Mouse (Mus musculus) heart, embryonic 16.5 days (tissue): ENCODE data around the gene Gtf2f2. TPM values are rescaled to one million over a fixed set of nuclear protein-coding genes. Genes with fewer than 3 reads are reported as not detected.

Experiments used
- ATAC-seq: fragments of 200-750 bp; cut with Nextera tagmentation; replicated peaks from 2 replicates; pipeline ENCODE4 v1.8.0; 2017; ENCODE audit warnings: moderate number of reproducible peaks; ENCODE audit not compliant: insufficient read depth, low FRiP score; ENCODE audit errors: extremely low read depth
- H3K27ac ChIP-seq: fragments of 300-500 bp; sonication (generic); 2 replicates; pipeline ENCODE4 v1.5.1; 2014; ENCODE audit warnings: mild to moderate bottlenecking, low read length, control low read depth, moderate library complexity
- H3K27me3 ChIP-seq: fragments of 300-500 bp; sonication (generic); 2 replicates; pipeline ENCODE4 v1.6.1; 2014; ENCODE audit warnings: low read length, mixed read lengths; ENCODE audit not compliant: control insufficient read depth, insufficient read depth
- H3K36me3 ChIP-seq: fragments of 300-500 bp; sonication (generic); 2 replicates; pipeline ENCODE4 v1.6.1; 2014; ENCODE audit not compliant: control insufficient read depth, insufficient read depth
- H3K4me1 ChIP-seq: fragments of 300-500 bp; sonication (generic); 2 replicates; pipeline ENCODE4 v1.6.1; 2014; ENCODE audit warnings: low read length, mixed read lengths; ENCODE audit not compliant: control insufficient read depth, insufficient read depth
- H3K4me2 ChIP-seq: fragments of 300-500 bp; sonication (generic); 2 replicates; pipeline ENCODE4 v1.6.1; 2014; ENCODE audit warnings: low read depth, mild to moderate bottlenecking, control low read depth, low read length
- H3K4me3 ChIP-seq: fragments of 300-500 bp; sonication (generic); 2 replicates; pipeline ENCODE4 v1.5.1; 2014; ENCODE audit warnings: mild to moderate bottlenecking, control low read depth, low read length
- H3K9ac ChIP-seq: fragments of 300-500 bp; sonication (generic); 2 replicates; pipeline ENCODE4 v1.6.1; 2014; ENCODE audit warnings: low read length, control low read depth
- H3K9me3 ChIP-seq: fragments of 300-500 bp; sonication (generic); replicated peaks from 2 replicates; pipeline ENCODE4 v1.6.1; 2016; ENCODE audit warnings: low read length; ENCODE audit not compliant: control insufficient read depth
- WGBS: fragments of 180-500 bp; shearing (Covaris S2); extraction: QIAGEN DNeasy Blood & Tissue Kit; methylation state at CpG from one replicate; pipeline ENCODE4 v1.1.7; 2014; 5-methylcytosine and 5-hydroxymethylcytosine counted together
- polyA plus RNA-seq: library from polyadenylated mRNA; unstranded; fragments of >200 nt; fragmentation: Nextera tagmentation; extraction: Ambion mirVana; gene quantifications from 2 replicates; pipeline ENCODE4 v1.2.1, GENCODE M21; 2015

Gene Gtf2f2
- polyA plus RNA-seq, 1 experiment from 2014 or later, result 29.2 TPM

DNA sequence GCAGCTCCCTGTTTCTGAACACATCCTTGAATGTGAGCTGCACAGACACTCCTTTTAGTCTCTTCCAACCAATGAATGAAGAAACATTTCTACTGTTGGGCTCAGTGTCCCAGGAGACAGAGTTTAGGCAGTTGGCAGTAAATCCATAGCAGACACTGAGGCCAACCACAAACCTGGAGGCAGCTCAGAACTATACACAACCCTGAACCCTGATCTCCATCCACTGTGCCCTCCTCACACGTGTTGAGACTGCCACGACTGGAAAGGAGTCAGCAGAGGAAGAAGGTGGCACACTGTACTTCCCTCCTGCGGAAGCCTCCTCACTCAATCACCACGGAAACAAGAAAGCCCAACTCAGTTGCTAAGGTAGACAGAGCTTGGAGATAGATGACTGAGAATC is 25.6 kb downstream of the Gtf2f2 start:
- no peaks in the 10 kb centered on the region for H3K36me3 ChIP-seq
- no peak for ATAC-seq
- H3K4me3 ChIP-seq, result no peak overlapping the region
- no peaks in the 10 kb centered on the region for H3K27me3 ChIP-seq
- no peaks in the 10 kb centered on the region for H3K9me3 ChIP-seq
- no peaks in the 10 kb centered on the region for H3K4me1 ChIP-seq
- 53% methylated on average over 4 of the region's 4 CpGs for WGBS
- no peak overlapping the region for H3K4me2 ChIP-seq
- H3K9ac ChIP-seq, result no peak overlapping the region
- no peak overlapping the region for H3K27ac ChIP-seq

DNA sequence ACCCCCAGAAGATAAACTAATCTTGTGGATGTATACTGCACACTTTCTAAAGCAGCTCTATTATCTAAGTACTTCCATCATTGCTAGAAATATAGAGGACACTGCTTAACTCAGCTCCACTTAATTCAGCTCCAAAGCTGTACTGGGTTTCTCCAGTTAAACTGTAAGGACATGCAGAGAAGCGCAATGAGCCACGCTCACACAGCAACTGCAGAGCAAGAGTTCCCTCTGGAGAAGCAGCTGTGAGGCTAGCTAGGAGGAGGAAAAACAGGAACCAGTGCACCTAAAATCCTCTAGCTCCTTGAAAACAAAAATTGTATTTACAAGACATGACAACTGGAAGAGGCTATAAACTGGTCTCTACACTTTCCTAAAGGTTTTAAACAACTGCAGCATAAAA is 26.8 kb downstream of the Gtf2f2 start:
- ATAC-seq, result no peak
- H3K4me1 ChIP-seq, result no peaks in the 10 kb centered on the region
- 84% methylated on average over 2 of the region's 2 CpGs for WGBS
- H3K4me3 ChIP-seq, result no peak overlapping the region
- H3K9me3 ChIP-seq, result no peaks in the 10 kb centered on the region
- H3K27ac ChIP-seq, result no peak overlapping the region
- H3K36me3 ChIP-seq, result no peaks in the 10 kb centered on the region
- no peak overlapping the region for H3K9ac ChIP-seq
- H3K27me3 ChIP-seq, result no peaks in the 10 kb centered on the region
- no peak overlapping the region for H3K4me2 ChIP-seq

DNA sequence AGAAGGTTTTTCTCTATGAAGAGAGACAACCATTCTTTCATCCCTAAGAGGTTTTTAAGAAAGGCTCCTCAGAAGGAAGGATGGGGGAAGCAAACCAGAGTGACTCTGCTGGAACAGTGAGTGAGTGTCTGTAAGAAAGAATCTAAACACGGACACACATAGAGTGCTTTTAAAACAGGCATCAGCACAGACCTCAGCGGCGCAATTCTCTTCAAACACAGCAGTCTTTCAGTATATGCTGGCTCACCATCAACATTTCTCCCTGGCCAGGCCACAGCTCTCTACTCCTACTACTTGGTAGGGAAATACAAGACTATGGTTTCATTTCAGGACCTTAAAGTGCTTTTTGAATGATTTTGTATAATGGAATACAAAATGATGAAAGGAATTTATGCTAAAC is 29.4 kb downstream of the Gtf2f2 start:
- Histone ChIP-seq H3K27me3 (no peaks in the 10 kb centered on the region), H3K27ac (no peak overlapping the region), H3K4me1 (no peaks in the 10 kb centered on the region), H3K36me3 (no peaks in the 10 kb centered on the region), H3K9ac (no peak overlapping the region), H3K4me2 (no peak overlapping the region), H3K9me3 (no peaks in the 10 kb centered on the region), H3K4me3 (no peak overlapping the region)
- ATAC-seq, result no peak
- WGBS, result 99% methylated on average over 3 of the region's 3 CpGs

DNA sequence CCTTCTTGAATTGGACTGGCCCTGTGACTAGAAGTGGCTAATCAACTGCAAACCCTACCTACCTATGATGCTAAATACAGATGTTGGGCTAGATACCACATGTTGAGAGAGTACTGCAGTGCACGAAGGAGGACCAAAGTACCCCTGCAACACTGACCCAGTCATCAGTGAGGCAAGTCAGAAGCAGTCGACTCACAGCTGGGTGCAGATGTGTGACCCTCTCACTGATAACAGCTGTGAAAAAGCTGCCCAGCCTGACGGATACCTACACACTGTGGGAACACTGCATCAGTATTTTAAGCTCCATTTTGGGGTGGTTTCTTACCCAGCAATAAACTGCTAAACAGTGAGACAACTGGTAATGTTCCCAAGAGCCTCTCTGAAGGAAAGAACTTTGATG is 34.6 kb downstream of the Gtf2f2 start:
- no peaks in the 10 kb centered on the region for H3K4me1 ChIP-seq
- 37% methylated on average over 3 of the region's 3 CpGs for WGBS
- no peak for ATAC-seq

DNA sequence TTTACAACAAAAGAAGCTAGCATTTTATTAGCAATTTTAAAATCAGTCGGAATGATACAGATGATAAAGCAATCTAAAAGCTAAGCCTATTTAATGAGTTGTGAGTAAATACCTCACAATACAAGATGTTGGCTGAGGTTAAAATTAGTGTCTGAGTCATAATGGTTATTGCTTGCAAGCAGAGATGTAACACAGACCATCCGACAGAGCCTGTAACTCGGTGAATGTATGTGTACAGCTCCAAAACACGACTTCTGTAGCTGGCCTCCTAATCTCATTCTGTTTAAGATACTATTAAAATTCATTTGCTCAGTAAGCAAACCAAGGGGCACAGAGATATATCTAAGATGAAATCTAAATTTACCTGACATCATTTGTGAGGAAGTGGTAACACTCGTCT is 43.4 kb downstream of the Gtf2f2 start:
- 53% methylated on average over 5 of the region's 5 CpGs for WGBS
- Histone ChIP-seq H3K9me3 (no peaks in the 10 kb centered on the region), H3K4me2 (no peak overlapping the region), H3K4me1 (no peaks in the 10 kb centered on the region), H3K27ac (no peak overlapping the region), H3K36me3 (no peaks in the 10 kb centered on the region), H3K27me3 (no peaks in the 10 kb centered on the region), H3K4me3 (no peak overlapping the region), H3K9ac (no peak overlapping the region)
- ATAC-seq, result no peak

More for the DNA sequence above, 34.6 kb downstream of the Gtf2f2 start:
- Histone ChIP-seq H3K4me3 (no peak overlapping the region), H3K36me3 (no peaks in the 10 kb centered on the region), H3K9ac (no peak overlapping the region), H3K4me2 (no peak overlapping the region), H3K9me3 (no peaks in the 10 kb centered on the region), H3K27me3 (no peaks in the 10 kb centered on the region), H3K27ac (no peak overlapping the region)

DNA sequence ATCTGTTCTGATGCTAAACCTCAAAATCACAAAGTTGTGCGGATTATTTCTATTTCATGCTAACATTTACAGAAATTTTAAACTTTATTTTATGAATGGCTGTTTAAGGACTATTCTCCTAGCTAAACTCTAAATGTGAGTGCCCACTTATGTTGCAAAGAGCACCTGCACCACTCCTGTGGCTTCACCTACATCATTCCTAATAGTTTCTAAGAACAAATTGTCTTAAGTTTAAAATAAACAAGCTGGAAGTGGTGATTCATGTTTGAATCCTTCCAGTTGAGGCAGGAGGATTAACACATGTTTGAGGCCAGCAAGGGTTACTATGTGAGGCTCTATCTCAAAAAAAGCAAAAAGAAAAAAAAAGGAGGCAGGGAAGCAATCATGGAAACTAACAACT is 46.2 kb downstream of the Gtf2f2 start:
- Histone ChIP-seq H3K36me3 (no peaks in the 10 kb centered on the region), H3K27ac (no peak overlapping the region), H3K9me3 (no peaks in the 10 kb centered on the region), H3K4me2 (no peak overlapping the region), H3K4me3 (no peak overlapping the region), H3K9ac (no peak overlapping the region), H3K4me1 (no peaks in the 10 kb centered on the region), H3K27me3 (no peaks in the 10 kb centered on the region)
- 92% methylated on average over 1 of the region's 1 CpGs for WGBS
- no peak for ATAC-seq

DNA sequence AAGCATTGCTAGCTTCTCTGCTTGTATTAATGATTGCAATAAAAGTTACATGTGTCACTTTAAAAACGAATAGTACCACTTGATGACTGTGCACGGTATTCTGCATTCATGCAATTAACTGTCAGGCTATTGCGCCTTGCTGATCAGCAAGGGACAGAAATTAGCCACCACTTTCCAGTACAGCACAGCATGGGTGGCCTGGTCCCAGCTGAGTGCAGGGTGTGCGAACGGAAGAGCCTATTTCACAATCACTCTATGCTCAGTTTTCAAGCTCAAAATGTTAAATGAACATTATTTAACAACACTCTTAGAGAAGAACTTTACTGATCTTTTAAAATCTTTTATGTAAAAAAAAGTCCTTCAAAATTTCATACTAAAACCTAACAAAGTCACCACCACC is 46.7 kb downstream of the Gtf2f2 start:
- Histone ChIP-seq H3K9me3 (no peaks in the 10 kb centered on the region), H3K9ac (no peak overlapping the region), H3K36me3 (no peaks in the 10 kb centered on the region), H3K4me1 (no peaks in the 10 kb centered on the region), H3K4me2 (no peak overlapping the region), H3K27ac (no peak overlapping the region), H3K27me3 (no peaks in the 10 kb centered on the region), H3K4me3 (no peak overlapping the region)
- WGBS, result 76% methylated on average over 5 of the region's 5 CpGs
- no peak for ATAC-seq

DNA sequence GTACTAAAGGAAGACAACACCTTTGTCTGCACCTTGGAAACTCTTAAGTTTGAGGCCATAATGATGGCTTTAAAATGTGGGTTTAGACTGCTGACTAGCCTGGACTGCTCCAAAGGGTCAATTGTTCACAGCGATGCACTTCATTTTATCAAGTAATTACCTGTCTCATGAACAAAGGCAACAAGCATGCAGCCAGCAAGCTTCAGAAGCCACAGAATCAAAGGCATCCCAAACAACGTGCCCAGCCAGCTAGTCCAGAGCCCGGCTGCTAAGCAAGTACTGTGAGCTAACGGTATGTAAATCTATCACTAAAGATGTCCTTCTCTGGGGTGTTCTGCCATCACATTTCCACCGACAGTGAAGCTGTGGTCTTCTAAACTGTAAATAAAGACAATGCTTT is 47.5 kb downstream of the Gtf2f2 start:
- Histone ChIP-seq H3K4me3 (no peak overlapping the region), H3K4me1 (no peaks in the 10 kb centered on the region), H3K9me3 (no peaks in the 10 kb centered on the region), H3K36me3 (no peaks in the 10 kb centered on the region), H3K27ac (no peak overlapping the region), H3K4me2 (no peak overlapping the region), H3K9ac (no peak overlapping the region), H3K27me3 (no peaks in the 10 kb centered on the region)
- no peak for ATAC-seq
- WGBS, result 59% methylated on average over 5 of the region's 5 CpGs

DNA sequence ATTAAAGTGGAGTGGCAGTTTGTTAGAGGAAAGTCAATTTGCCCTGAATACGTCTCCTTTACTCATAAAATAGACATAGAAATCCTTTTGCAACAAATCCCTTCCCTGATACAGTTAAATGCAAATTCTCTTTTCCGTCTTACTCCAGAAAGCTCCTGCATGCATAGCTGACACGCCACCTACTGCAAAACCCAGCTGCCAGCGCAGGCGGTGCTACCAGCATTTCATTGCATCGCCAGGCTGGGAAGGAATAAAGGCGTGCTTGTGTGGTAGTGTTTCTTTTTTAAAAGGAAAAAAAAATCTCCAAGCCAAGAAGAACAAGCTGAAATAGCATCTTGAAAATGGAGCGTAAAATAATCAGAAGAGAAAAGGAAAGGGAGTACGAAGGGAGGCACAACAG is 48.4 kb downstream of the Gtf2f2 start:
- ATAC-seq, result no peak
- WGBS, result 87% methylated on average over 9 of the region's 9 CpGs
- H3K9ac ChIP-seq, result no peak overlapping the region

DNA sequence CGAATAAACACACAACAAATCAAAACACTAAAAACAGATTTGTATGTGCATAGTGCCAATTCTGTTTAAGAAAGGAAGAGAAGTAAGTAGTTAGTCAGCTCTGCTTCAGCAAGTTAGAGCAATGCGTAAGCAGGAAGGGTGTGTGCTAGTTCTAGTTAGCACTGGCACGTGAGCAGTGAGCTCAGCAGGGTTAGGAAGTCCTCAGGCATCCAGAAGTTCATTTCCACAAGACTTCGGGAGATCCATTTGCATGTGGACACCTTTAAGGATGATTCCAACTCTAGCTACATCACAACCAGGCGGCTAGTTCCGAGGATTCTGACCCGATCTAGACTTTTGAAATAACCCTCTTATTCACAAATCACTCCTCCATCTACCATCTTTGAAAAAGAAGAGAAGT is 55.9 kb downstream of the Gtf2f2 start, which contains the start of gene Kctd4:
Gene Kctd4 (plus strand): TSS at position 244 of the 400 bp plus-strand sequence.
- Histone ChIP-seq H3K9me3 (no peaks in the 10 kb centered on the region), H3K4me3 (no peak within 1 kb of the TSS), H3K9ac (no peak within 1 kb of the TSS), H3K36me3 (no peaks in the 10 kb centered on the region), H3K27ac (no peak within 1 kb of the TSS), H3K4me2 (no peak within 1 kb of the TSS), H3K27me3 (no peaks in the 10 kb centered on the region), H3K4me1 (no peaks in the 10 kb centered on the region)
- ATAC-seq, result no peak
- 87% methylated on average over 7 of the region's 7 CpGs for WGBS

More for the DNA sequence above, 48.4 kb downstream of the Gtf2f2 start:
- Histone ChIP-seq H3K4me3 (no peak overlapping the region), H3K27ac (no peak overlapping the region), H3K36me3 (no peaks in the 10 kb centered on the region), H3K9me3 (no peaks in the 10 kb centered on the region), H3K27me3 (no peaks in the 10 kb centered on the region), H3K4me2 (no peak overlapping the region), H3K4me1 (no peaks in the 10 kb centered on the region)
